Mouse (Mus musculus): ENCODE measurements around the gene Pbld2. TPM values are rescaled to one million over a fixed set of nuclear protein-coding genes. Genes with fewer than 3 reads are reported as not detected.
"Not testable (repeated sequence)": the region's sequence is repeated elsewhere in the genome, so short reads cannot be mapped to it uniquely, and the experiment has no call there.

Gene Pbld2
- polyA plus RNA-seq, 2 experiments = 1.8 to 2.3 TPM

GRCm38 (mm10) chr10:63051267-63051666 lies 27.2 kb downstream of the Pbld2 start:
- no peak for TF ChIP-seq CTCF (IDR thresholded peaks at IDR 0.05; ENCODE audit: low read depth)
- no peak for TF ChIP-seq EP300 (IDR thresholded peaks at IDR 0.05; ENCODE audit: low read depth)
- no peak for ATAC-seq (ENCODE audit: insufficient read depth)
- WGBS (ENCODE audit: insufficient replicate concordance) = 30% methylated on average over 7 of the region's 7 CpGs
- Histone ChIP-seq H3K27me3 (ENCODE audit: control insufficient read depth, insufficient read depth, low read length) (no peaks in the 10 kb centered on the region), H3K9ac (replicated peaks) (no peak overlapping the region), H3K36me3 (replicated peaks; ENCODE audit: control insufficient read depth, insufficient read depth, low read depth) (no peaks in the 10 kb centered on the region), H3K27ac (no peak overlapping the region), H3K9me3 (ENCODE audit: control insufficient read depth, low read length) (no peaks in the 10 kb centered on the region), H3K4me3 (ENCODE audit: insufficient read depth in 1 of 2, low read depth in 2 of 2, low read length in 2 of 2) (no peak overlapping the region), H3K4me1 (replicated peaks; ENCODE audit: control insufficient read depth in 2 of 2, insufficient read depth in 2 of 2, low read length in 1 of 2) (no peaks in the 10 kb centered on the region), H3K4me2 (ENCODE audit: low read depth) (no peak overlapping the region)
- DNase-seq (ENCODE audit: low read depth in 3 of 3, low spot score in 3 of 3) = no peak

- Histone ChIP-seq H3K4me1 (replicated peaks; ENCODE audit: control insufficient read depth in 2 of 2, insufficient read depth in 2 of 2, low read length in 1 of 2) (no peaks in the 10 kb centered on the region), H3K27me3 (ENCODE audit: control insufficient read depth, insufficient read depth, low read length) (no peaks in the 10 kb centered on the region), H3K9ac (replicated peaks) (no peak overlapping the region), H3K9me3 (ENCODE audit: control insufficient read depth, low read length) (no peaks in the 10 kb centered on the region), H3K27ac (no peak overlapping the region), H3K4me2 (ENCODE audit: low read depth) (no peak overlapping the region), H3K4me3 (ENCODE audit: insufficient read depth in 1 of 2, low read depth in 2 of 2, low read length in 2 of 2) (no peak overlapping the region), H3K36me3 (replicated peaks; ENCODE audit: control insufficient read depth, insufficient read depth, low read depth) (no peaks in the 10 kb centered on the region)
- ATAC-seq (ENCODE audit: insufficient read depth) (no peak), DNase-seq (ENCODE audit: low read depth in 3 of 3, low spot score in 3 of 3) (no peak)
- WGBS (ENCODE audit: insufficient replicate concordance) = 55% methylated on average over 6 of the region's 6 CpGs
- no peak for TF ChIP-seq CTCF (IDR thresholded peaks at IDR 0.05; ENCODE audit: low read depth)
- no peak for TF ChIP-seq EP300 (IDR thresholded peaks at IDR 0.05; ENCODE audit: low read depth)
Observed at GRCm38 (mm10) chr10:63052011-63052410, 27.9 kb downstream of the Pbld2 start.

GRCm38 (mm10) chr10:63053007-63053406 lies 28.9 kb downstream of the Pbld2 start:
- no peak overlapping the region for H3K4me2 ChIP-seq (ENCODE audit: low read depth)
- no peak overlapping the region for H3K4me3 ChIP-seq (ENCODE audit: insufficient read depth in 1 of 2, low read depth in 2 of 2, low read length in 2 of 2)
- H3K9me3 ChIP-seq (ENCODE audit: control insufficient read depth, low read length) = no peaks in the 10 kb centered on the region
- 44% methylated on average over 6 of the region's 6 CpGs for WGBS (ENCODE audit: insufficient replicate concordance)
- no peaks in the 10 kb centered on the region for H3K36me3 ChIP-seq (replicated peaks; ENCODE audit: control insufficient read depth, insufficient read depth, low read depth)
- DNase-seq (ENCODE audit: low read depth in 3 of 3, low spot score in 3 of 3) (no peak), ATAC-seq (ENCODE audit: insufficient read depth) (no peak)
- TF ChIP-seq EP300 (IDR thresholded peaks at IDR 0.05; ENCODE audit: low read depth) = no peak
- TF ChIP-seq CTCF (IDR thresholded peaks at IDR 0.05; ENCODE audit: low read depth) = no peak
- H3K4me1 ChIP-seq (replicated peaks; ENCODE audit: control insufficient read depth in 2 of 2, insufficient read depth in 2 of 2, low read length in 1 of 2) = no peaks in the 10 kb centered on the region
- no peaks in the 10 kb centered on the region for H3K27me3 ChIP-seq (ENCODE audit: control insufficient read depth, insufficient read depth, low read length)
- no peak overlapping the region for H3K27ac ChIP-seq
- no peak overlapping the region for H3K9ac ChIP-seq (replicated peaks)

GRCm38 (mm10) chr10:63054071-63054470 lies 30.0 kb downstream of the Pbld2 start:
- not testable (repeated sequence) for ATAC-seq (ENCODE audit: insufficient read depth); H3K4me2 ChIP-seq (ENCODE audit: low read depth); H3K4me1 ChIP-seq (replicated peaks; ENCODE audit: control insufficient read depth in 2 of 2, insufficient read depth in 2 of 2, low read length in 1 of 2); H3K36me3 ChIP-seq (replicated peaks; ENCODE audit: control insufficient read depth, insufficient read depth, low read depth); H3K9me3 ChIP-seq (ENCODE audit: control insufficient read depth, low read length); H3K27ac ChIP-seq; H3K4me3 ChIP-seq (ENCODE audit: insufficient read depth in 1 of 2, low read depth in 2 of 2, low read length in 2 of 2); H3K27me3 ChIP-seq (ENCODE audit: control insufficient read depth, insufficient read depth, low read length); H3K9ac ChIP-seq (replicated peaks); DNase-seq (ENCODE audit: low read depth in 3 of 3, low spot score in 3 of 3)
- 62% methylated on average over 6 of the region's 6 CpGs for WGBS (ENCODE audit: insufficient replicate concordance)

GRCm38 (mm10) chr10:63054586-63054985 lies 30.5 kb downstream of the Pbld2 start:
- Histone ChIP-seq H3K36me3 (replicated peaks; ENCODE audit: control insufficient read depth, insufficient read depth, low read depth) (no peaks in the 10 kb centered on the region), H3K9ac (replicated peaks) (no peak overlapping the region), H3K4me2 (ENCODE audit: low read depth) (no peak overlapping the region), H3K4me3 (ENCODE audit: insufficient read depth in 1 of 2, low read depth in 2 of 2, low read length in 2 of 2) (no peak overlapping the region), H3K27ac (no peak overlapping the region), H3K27me3 (ENCODE audit: control insufficient read depth, insufficient read depth, low read length) (no peaks in the 10 kb centered on the region), H3K9me3 (ENCODE audit: control insufficient read depth, low read length) (no peaks in the 10 kb centered on the region), H3K4me1 (replicated peaks; ENCODE audit: control insufficient read depth in 2 of 2, insufficient read depth in 2 of 2, low read length in 1 of 2) (no peaks in the 10 kb centered on the region)
- TF ChIP-seq CTCF (IDR thresholded peaks at IDR 0.05; ENCODE audit: low read depth) (peak; percentile 47), EP300 (IDR thresholded peaks at IDR 0.05; ENCODE audit: low read depth) (no peak)
- ATAC-seq (ENCODE audit: insufficient read depth) (no peak), DNase-seq (ENCODE audit: low read depth in 3 of 3, low spot score in 3 of 3) (no peak)
- 58% methylated on average over 2 of the region's 2 CpGs for WGBS (ENCODE audit: insufficient replicate concordance)
